ENCODE assay signal across 7 mouse cellular contexts in genomic region chr8:107150404-107151157, GRCm38 (mm10). TPM values are rescaled to one million over a fixed set of nuclear protein-coding genes. Genes with fewer than 3 reads are reported as not detected.
A peak's percentile ranks its signal among the peaks of the same experiment; 100 is the strongest.
DNase-seq lines count a peak whose midpoint lies in the region; ATAC-seq and TF ChIP-seq lines count a peak whose summit lies in the region.

Cyb5b (plus strand) TSS chr8:107150640.

- H3K36me3 ChIP-seq in intestine, postnatal 0 days (ENCODE audit: control insufficient read depth, insufficient read depth): 0 out of 2 replicates have a peak, but pooled peaks cover 5% of the 10 kb centered on the region
- H3K36me3 ChIP-seq in midbrain, embryonic 12.5 days: peaks cover 23% of the 10 kb centered on the region
- H3K36me3 ChIP-seq in small intestine, adult 2 months (ENCODE audit: control insufficient read depth, insufficient read depth, low read length): peaks cover 21% of the 10 kb centered on the region

- H3K4me2 ChIP-seq in intestine, postnatal 0 days (replicated peaks; ENCODE audit: low read depth): peak within 1 kb of the TSS; percentile 71
- peak within 1 kb of the TSS; percentile 75 for H3K4me2 ChIP-seq in midbrain, embryonic 12.5 days (replicated peaks)

- under 1% methylated on average over 65 of the region's 65 CpGs for WGBS in intestine, postnatal 0 days
- 1% methylated on average over 65 of the region's 65 CpGs for WGBS in midbrain, embryonic 12.5 days
- under 1% methylated on average over 65 of the region's 65 CpGs for WGBS in small intestine, adult 2 months

- intact Hi-C loops in left cerebral cortex, postnatal 4 days (cut with DNase I): no loop called here

- no peaks in the 10 kb centered on the region for H3K9me3 ChIP-seq in intestine, postnatal 0 days (ENCODE audit: control insufficient read depth)
- H3K9me3 ChIP-seq in midbrain, embryonic 12.5 days: no peaks in the 10 kb centered on the region

- peak within 1 kb of the TSS; percentile 89 for H3K27ac ChIP-seq in intestine, postnatal 0 days (ENCODE audit: low read depth, low read length)
- peak within 1 kb of the TSS; percentile 81 for H3K27ac ChIP-seq in midbrain, embryonic 12.5 days (replicated peaks)
- H3K27ac ChIP-seq in small intestine, adult 2 months (ENCODE audit: insufficient read depth, low read depth, low read length): peak within 1 kb of the TSS; percentile 93

- DNase-seq in adrenal gland, adult 8-10 months: peak; percentile 95
- DNase-seq in embryo, embryonic 9.5 days (ENCODE audit: extremely low spot score): peak; percentile 93
- peak; percentile 84 for DNase-seq in gonadal fat pad, adult 2 months (ENCODE audit: low read depth)
- peak; percentile 97 for DNase-seq in left cerebral cortex, postnatal 4 days

- peak within 1 kb of the TSS; percentile 61 for H3K4me3 ChIP-seq in intestine, postnatal 0 days (ENCODE audit: low read depth, low read length)
- peak within 1 kb of the TSS; percentile 87 for H3K4me3 ChIP-seq in midbrain, embryonic 12.5 days
- H3K4me3 ChIP-seq in small intestine, adult 2 months (ENCODE audit: low read depth, low read length): peak within 1 kb of the TSS; percentile 95

- 0 out of 2 replicates have a peak, but pooled peaks cover 9% of the 10 kb centered on the region for H3K4me1 ChIP-seq in intestine, postnatal 0 days (replicated peaks; ENCODE audit: control insufficient read depth, insufficient read depth, low read length)
- H3K4me1 ChIP-seq in midbrain, embryonic 12.5 days: peaks cover 12% of the 10 kb centered on the region
- H3K4me1 ChIP-seq in small intestine, adult 2 months (ENCODE audit: control insufficient read depth, insufficient read depth, insufficient read length, low read length): peaks cover 5% of the 10 kb centered on the region; the same call in 1 of the 2 replicates

- no peaks in the 10 kb centered on the region for H3K27me3 ChIP-seq in intestine, postnatal 0 days (replicated peaks; ENCODE audit: control insufficient read depth, insufficient read depth, low read length)
- no peaks in the 10 kb centered on the region for H3K27me3 ChIP-seq in midbrain, embryonic 12.5 days
- H3K27me3 ChIP-seq in small intestine, adult 2 months (ENCODE audit: control insufficient read depth, insufficient read depth, low read length): no peaks in the 10 kb centered on the region

- no peak for TF ChIP-seq CTCF in intestine, postnatal 0 days (IDR thresholded peaks at IDR 0.05; ENCODE audit: low read depth)
- no peak for TF ChIP-seq CTCF in small intestine, adult 2 months (IDR thresholded peaks at IDR 0.05; ENCODE audit: extremely low read depth, insufficient read length, insufficient replicate concordance, low read depth, low read length)

- peak; percentile 82 for TF ChIP-seq POLR2A in small intestine, adult 2 months (IDR thresholded peaks at IDR 0.05; ENCODE audit: low read depth, low read length)

- peak within 1 kb of the TSS; percentile 58 for H3K9ac ChIP-seq in intestine, postnatal 0 days (ENCODE audit: low read depth, low read length)
- H3K9ac ChIP-seq in midbrain, embryonic 12.5 days (replicated peaks): peak within 1 kb of the TSS; percentile 88

- ATAC-seq in intestine, postnatal 0 days: peak; percentile 89
- ATAC-seq in midbrain, embryonic 12.5 days (ENCODE audit: low FRiP score, low read depth): peak; percentile 98

RNA-seq across cellular contexts. Expression of gene Cyb5b, which starts in this region (rescaled TPM):
- 100 to 1,000 TPM; 398 to 743 (median 524) TPM for total RNA-seq in adrenal gland, adult 8-10 months (2022)
- 216 and 287 TPM in 2 replicates for polyA plus RNA-seq in gonadal fat pad, adult 2 months (2012; rRNA removed)
- polyA plus RNA-seq in intestine, postnatal 0 days (2015; fragmentation: Nextera tagmentation; extraction: Ambion mirVana): 93.2 and 103 TPM in 2 replicates
- total RNA-seq in left cerebral cortex, postnatal 4 days (2021): 10 to 100 TPM; 98.3 to 99.8 TPM
- 155 and 156 TPM in 2 replicates for polyA plus RNA-seq in midbrain, embryonic 12.5 days (2016; fragmentation: Nextera tagmentation; extraction: Ambion mirVana)
- polyA plus RNA-seq in small intestine, adult 2 months (2012; rRNA removed): 86.2 and 157 TPM in 2 replicates

Comparison
In these comparisons a context has a peak if more than half of its experiments do, and no peak if none do; other contexts are left out.
1. Peak in every context shown above with its lines: DNase-seq, ATAC-seq, H3K4me3 ChIP-seq and H3K27ac ChIP-seq.